Mouse (Mus musculus) induced T-regulatory cell, adult 2 months (primary cell): ENCODE results near the gene Nfyb.

Experiments used
- DNase-seq: peaks from one replicate; pipeline ENCODE4 v3.0.0-alpha.2; 2012; ENCODE audit warnings: low read depth

Gene Nfyb

GRCm38 (mm10) chr10:82763840-82764631 lies at the start of gene Nfyb:
TSS of gene Nfyb (minus strand) at chr10:82764144.
- peak; percentile 97 for DNase-seq

DNA sequence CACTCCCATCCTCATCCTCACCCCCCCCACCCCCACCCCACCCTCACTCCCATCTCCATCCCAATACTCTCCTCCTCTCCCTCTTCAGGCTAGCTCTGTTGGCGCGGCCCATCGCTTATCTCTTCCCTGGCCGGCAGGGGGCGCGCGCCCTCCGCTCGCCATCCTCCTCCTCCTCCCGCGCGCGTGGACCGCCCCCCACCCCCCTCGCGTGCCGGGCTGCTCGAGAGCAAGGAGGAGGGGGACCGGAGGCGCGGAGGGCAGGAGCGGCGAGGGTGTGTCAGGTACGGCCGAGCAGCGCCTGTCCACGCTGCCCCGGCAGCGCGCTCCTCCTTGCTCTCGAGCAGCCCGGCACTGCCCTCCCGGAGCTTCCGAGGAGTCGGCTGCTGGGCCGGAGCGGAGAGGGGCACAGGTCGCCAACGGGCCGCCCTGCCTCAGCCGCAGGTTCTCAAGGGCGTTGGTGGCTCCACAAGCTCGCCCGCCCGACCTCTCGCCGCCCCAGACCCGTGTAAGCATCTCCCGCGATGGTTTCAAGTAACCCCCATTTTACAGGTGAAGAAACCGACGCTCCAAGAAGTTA lies 48.0 kb upstream of the Nfyb start:
- DNase-seq, result peak; percentile 87

GRCm38 (mm10) chr10:82809352-82809751 lies 45.4 kb upstream of the Nfyb start:
- no peak for DNase-seq

- no peak for DNase-seq
Measured at GRCm38 (mm10) chr10:82808891-82809290, 44.9 kb upstream of the Nfyb start.

GRCm38 (mm10) chr10:82808155-82808554 lies 44.2 kb upstream of the Nfyb start:
- no peak for DNase-seq

GRCm38 (mm10) chr10:82807238-82807637 lies 43.3 kb upstream of the Nfyb start:
- DNase-seq, result no peak

GRCm38 (mm10) chr10:82806414-82806813 lies 42.5 kb upstream of the Nfyb start:
- no peak for DNase-seq

DNA sequence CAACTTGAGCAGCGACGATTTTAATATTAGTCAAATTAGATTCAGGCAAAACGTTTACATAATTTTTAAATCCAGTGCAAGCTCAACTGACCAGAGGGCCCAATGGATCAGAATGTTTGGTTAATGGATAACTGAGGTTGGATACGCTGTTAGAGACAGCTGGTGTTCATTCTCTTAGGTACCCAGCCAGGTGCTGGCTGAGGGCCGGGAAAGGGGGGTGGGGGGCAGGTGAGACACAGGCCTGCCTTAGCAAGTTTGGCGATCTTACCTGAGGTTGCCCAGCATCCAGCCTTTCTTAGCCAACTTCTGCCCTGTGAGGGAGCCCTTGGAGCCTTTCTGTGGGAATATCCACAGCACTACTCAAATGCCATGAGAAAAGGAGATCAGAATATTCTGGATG lies 41.2 kb upstream of the Nfyb start:
- DNase-seq, result no peak

GRCm38 (mm10) chr10:82804396-82804795 lies 40.5 kb upstream of the Nfyb start:
- no peak for DNase-seq

GRCm38 (mm10) chr10:82800094-82800493 lies 36.1 kb upstream of the Nfyb start:
- DNase-seq, result no peak

GRCm38 (mm10) chr10:82798312-82798933 lies 34.5 kb upstream of the Nfyb start:
- peak; percentile 30 for DNase-seq

GRCm38 (mm10) chr10:82797119-82797491 lies 33.2 kb upstream of the Nfyb start:
- peak; percentile 60 for DNase-seq

DNA sequence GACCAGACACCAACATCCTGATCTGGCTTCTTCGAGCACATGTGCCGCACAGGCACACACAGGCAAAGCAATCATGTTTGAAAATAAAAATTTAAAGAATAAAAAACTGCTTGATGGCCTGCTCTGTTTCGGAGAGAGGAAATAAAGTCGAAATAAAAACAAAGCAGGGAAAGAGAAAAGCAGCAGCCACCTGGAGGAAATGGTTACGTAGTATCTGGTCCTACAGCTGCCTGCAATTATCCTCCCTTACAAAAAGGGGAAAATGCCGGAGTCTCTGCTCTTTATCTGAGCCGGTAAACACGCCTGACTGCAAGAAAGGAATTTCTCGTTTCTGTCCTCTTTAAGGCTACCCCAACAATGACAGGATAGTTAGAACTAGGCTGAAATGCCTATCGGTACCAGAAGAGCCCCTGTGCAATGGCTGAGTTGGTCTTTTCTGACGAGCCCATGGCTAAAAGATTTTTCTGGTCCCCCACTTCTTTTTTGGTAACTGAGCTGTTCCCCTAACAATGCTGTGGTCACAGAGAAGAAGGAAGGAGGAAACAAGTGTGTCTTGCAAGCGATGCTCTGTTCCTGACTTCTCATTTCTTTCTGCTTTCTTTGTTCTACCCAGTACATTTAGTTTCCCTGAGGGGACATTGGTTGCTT lies 32.7 kb upstream of the Nfyb start:
- peak; percentile 47 for DNase-seq

GRCm38 (mm10) chr10:82795767-82796166 lies 31.8 kb upstream of the Nfyb start:
- DNase-seq, result peak; percentile 42

- peak; percentile 66 for DNase-seq
Measured at GRCm38 (mm10) chr10:82795071-82795731, 31.3 kb upstream of the Nfyb start.

- no peak for DNase-seq
Measured at GRCm38 (mm10) chr10:82792311-82792710, 28.4 kb upstream of the Nfyb start.

- DNase-seq, result peak; percentile 26
Measured at GRCm38 (mm10) chr10:82791713-82792112, 27.8 kb upstream of the Nfyb start.

- DNase-seq, result no peak
Measured at GRCm38 (mm10) chr10:82790504-82790903, 26.6 kb upstream of the Nfyb start.

GRCm38 (mm10) chr10:82789181-82789580 lies 25.2 kb upstream of the Nfyb start:
- peak; percentile 24 for DNase-seq

- no peak for DNase-seq
Measured at GRCm38 (mm10) chr10:82782472-82782871, 18.5 kb upstream of the Nfyb start.

DNA sequence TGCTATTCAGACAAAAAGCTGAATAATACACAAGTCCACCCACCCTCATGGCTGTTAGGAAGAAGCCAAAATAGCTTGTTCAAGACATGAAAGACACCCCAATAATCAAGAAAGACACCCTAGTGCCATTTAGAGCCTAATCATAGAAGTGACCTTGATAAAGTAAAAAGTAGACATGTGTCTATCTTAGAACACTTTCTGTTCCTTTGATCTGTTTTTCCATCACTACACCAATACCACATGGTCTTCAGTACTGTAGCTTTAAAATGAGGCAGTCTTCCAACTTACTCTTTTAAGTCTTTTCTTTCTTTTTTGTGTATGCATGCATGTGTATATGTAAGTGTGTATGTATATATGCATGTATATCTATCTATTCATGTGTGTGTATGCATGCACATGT lies 16.9 kb upstream of the Nfyb start:
- peak; percentile 46 for DNase-seq

DNA sequence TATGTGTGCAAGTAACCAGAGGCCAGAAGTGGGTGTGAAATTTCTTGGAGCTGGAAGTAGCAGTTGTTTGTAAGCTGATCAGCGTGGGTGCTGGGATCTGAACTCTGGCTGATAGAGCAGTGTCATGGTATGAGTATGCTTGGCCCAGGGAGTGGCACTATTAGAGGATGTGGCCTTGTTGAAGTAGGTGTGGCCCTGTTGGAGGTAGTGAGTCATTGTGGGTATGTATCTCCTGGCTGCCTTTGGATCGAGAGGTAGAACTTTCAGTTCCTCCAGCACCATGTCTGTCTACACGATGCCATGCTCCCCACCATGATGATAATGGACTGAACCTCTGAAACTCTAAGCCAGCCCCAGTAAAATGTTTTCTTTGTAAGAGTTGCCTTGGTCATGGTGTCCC lies 16.4 kb upstream of the Nfyb start:
- peak; percentile 77 for DNase-seq
